ENCODE assay signal across 22 mouse cellular contexts in genomic region chr3:103040285-103040684, GRCm38 (mm10). TPM values are rescaled to one million over a fixed set of nuclear protein-coding genes. Genes with fewer than 3 reads are reported as not detected.
A peak's percentile ranks its signal among the peaks of the same experiment; 100 is the strongest.
DNase-seq lines count a peak whose midpoint lies in the region; ATAC-seq and TF ChIP-seq lines count a peak whose summit lies in the region.
"Had no signal": no experiment of that assay in that cellular context is flagged by ENCODE, and none has a peak within 500 bp of the region (broad histone marks: within the 10 kb centered on the region; RNA-seq: fewer than 3 reads in every experiment).

No protein-coding gene starts in this region.

- no peak for TF ChIP-seq RAD21 in MEL (IDR thresholded peaks at IDR 0.05; ENCODE audit: low read depth, low read length)

- ATAC-seq in intestine, embryonic 15.5 days = peak; percentile 58
- ATAC-seq in intestine, postnatal 0 days = peak; percentile 64; the same call in 1 of the 2 replicates
- no peak for ATAC-seq in forebrain, embryonic 11.5 days (replicated peaks; ENCODE audit: low FRiP score)
- ATAC-seq: activated CD4-positive, CD25-positive, alpha-beta regulatory T cell, adult 4 months; forebrain, embryonic 14.5 days; forebrain, embryonic 16.5 days; Patski had no signal

- H3K4me2 ChIP-seq in intestine, embryonic 15.5 days (replicated peaks) = no peak overlapping the region
- no peak overlapping the region for H3K4me2 ChIP-seq in intestine, postnatal 0 days (replicated peaks; ENCODE audit: low read depth)
- no peak overlapping the region for H3K4me2 ChIP-seq in forebrain, embryonic 11.5 days (ENCODE audit: low read depth, low read length, severe bottlenecking)
- H3K4me2 ChIP-seq: embryonic facial prominence, embryonic 12.5 days; forebrain, embryonic 12.5 days had no signal

- DNase-seq in MEL (ENCODE audit: low read depth, low spot score) = no peak
- DNase-seq in layer of hippocampus, adult 9-10 months (ENCODE audit: low spot score) = no peak
- DNase-seq in spleen, adult 12 weeks (ENCODE audit: low spot score) = no peak
- no peak for DNase-seq in forebrain, embryonic 11.5 days (ENCODE audit: low spot score)
- DNase-seq: adrenal gland, adult 8-10 months; adrenal gland, postnatal 14 days; adrenal gland, postnatal 36 days; cerebellum, adult 11-12 months; cerebellum, adult 2 months; cerebellum, adult 9-10 months; cerebellum, postnatal 10 days; cerebellum, postnatal 25 days had no signal

- no peak for TF ChIP-seq CTCF in MEL (IDR thresholded peaks at IDR 0.05 in 2 of 3, conservative IDR thresholded peaks at IDR 0.05 in 1 of 3; ENCODE audit: control insufficient read depth in 1 of 3, insufficient read depth in 1 of 3, low read depth in 2 of 3, low read length in 3 of 3, poor library complexity in 1 of 3, severe bottlenecking in 1 of 3)
- TF ChIP-seq CTCF in intestine, postnatal 0 days (IDR thresholded peaks at IDR 0.05; ENCODE audit: low read depth) = no peak

- H3K27ac ChIP-seq in MEL (ENCODE audit: control insufficient read depth, low read depth, low read length) = 0 out of 2 replicates have a peak overlapping the region, but pooled peaks have one; percentile 14
- H3K27ac ChIP-seq in intestine, embryonic 15.5 days = no peak overlapping the region
- 0 out of 2 replicates have a peak overlapping the region, but pooled peaks have one; percentile 16 for H3K27ac ChIP-seq in intestine, postnatal 0 days (ENCODE audit: low read depth, low read length)
- no peak overlapping the region for H3K27ac ChIP-seq in forebrain, embryonic 11.5 days (ENCODE audit: low read depth, low read length)
- H3K27ac ChIP-seq: embryonic facial prominence, embryonic 10.5 days; embryonic facial prominence, embryonic 12.5 days; forebrain, embryonic 12.5 days had no signal

- no peak for TF ChIP-seq POLR2A in MEL (IDR thresholded peaks at IDR 0.05; ENCODE audit: control insufficient read depth in 1 of 2, insufficient read depth in 1 of 2, low read depth in 1 of 2, low read length in 2 of 2, poor library complexity in 1 of 2)

- peaks cover 33 to 55% of the 10 kb centered on the region in 2 experiments for H3K36me3 ChIP-seq in MEL (ENCODE audit: control insufficient read depth in 1 of 2, insufficient read depth in 2 of 2, low read length in 2 of 2)
- 0 out of 2 replicates have a peak, but pooled peaks cover 9% of the 10 kb centered on the region for H3K36me3 ChIP-seq in intestine, embryonic 15.5 days
- H3K36me3 ChIP-seq in intestine, postnatal 0 days (ENCODE audit: control insufficient read depth, insufficient read depth) = peaks cover 32% of the 10 kb centered on the region
- no peaks in the 10 kb centered on the region; the same call in 1 of the 2 replicates for H3K36me3 ChIP-seq in forebrain, embryonic 11.5 days (ENCODE audit: control insufficient read depth, insufficient read depth, low read length)

- H3K4me3 ChIP-seq in MEL (ENCODE audit: control insufficient read depth in 1 of 2, insufficient read depth in 1 of 2, low read depth in 2 of 2, low read length in 2 of 2) = no peak overlapping the region
- no peak overlapping the region for H3K4me3 ChIP-seq in intestine, embryonic 15.5 days (replicated peaks)
- no peak overlapping the region for H3K4me3 ChIP-seq in intestine, postnatal 0 days (ENCODE audit: low read depth, low read length)
- H3K4me3 ChIP-seq in forebrain, embryonic 11.5 days (ENCODE audit: low read depth, low read length) = no peak overlapping the region
- H3K4me3 ChIP-seq: embryonic facial prominence, embryonic 10.5 days; embryonic facial prominence, embryonic 12.5 days; forebrain, embryonic 12.5 days had no signal

- H3K79me2 ChIP-seq in MEL (ENCODE audit: control insufficient read depth, insufficient read depth, low read length, poor library complexity) = peaks cover 15% of the 10 kb centered on the region

- no peaks in the 10 kb centered on the region for H3K9me3 ChIP-seq in MEL (replicated peaks; ENCODE audit: insufficient read depth, low read length)
- H3K9me3 ChIP-seq in intestine, embryonic 15.5 days = no peaks in the 10 kb centered on the region
- H3K9me3 ChIP-seq in intestine, postnatal 0 days (ENCODE audit: control insufficient read depth) = no peaks in the 10 kb centered on the region
- H3K9me3 ChIP-seq in forebrain, embryonic 11.5 days (ENCODE audit: control insufficient read depth, low read length) = no peaks in the 10 kb centered on the region
- H3K9me3 ChIP-seq: embryonic facial prominence, embryonic 10.5 days; embryonic facial prominence, embryonic 12.5 days; forebrain, embryonic 12.5 days had no signal

- no peak for TF ChIP-seq EP300 in MEL (IDR thresholded peaks at IDR 0.05; ENCODE audit: low read depth in 1 of 2, low read length in 2 of 2)

- H3K9ac ChIP-seq in MEL (ENCODE audit: control insufficient read depth, low read depth, low read length, poor library complexity, severe bottlenecking) = no peak overlapping the region
- no peak overlapping the region for H3K9ac ChIP-seq in intestine, embryonic 15.5 days
- H3K9ac ChIP-seq in intestine, postnatal 0 days (ENCODE audit: low read depth, low read length) = no peak overlapping the region
- no peak overlapping the region for H3K9ac ChIP-seq in forebrain, embryonic 11.5 days (ENCODE audit: low read length)
- H3K9ac ChIP-seq: embryonic facial prominence, embryonic 12.5 days; forebrain, embryonic 12.5 days had no signal

- no peaks in the 10 kb centered on the region for H3K27me3 ChIP-seq in MEL (ENCODE audit: control insufficient read depth in 1 of 2, insufficient read depth in 2 of 2, low read length in 2 of 2)
- H3K27me3 ChIP-seq in intestine, embryonic 15.5 days (replicated peaks) = no peaks in the 10 kb centered on the region
- no peaks in the 10 kb centered on the region for H3K27me3 ChIP-seq in intestine, postnatal 0 days (replicated peaks; ENCODE audit: control insufficient read depth, insufficient read depth, low read length)
- no peaks in the 10 kb centered on the region for H3K27me3 ChIP-seq in forebrain, embryonic 11.5 days (ENCODE audit: control insufficient read depth, insufficient read depth, low read length)
- H3K27me3 ChIP-seq: embryonic facial prominence, embryonic 12.5 days; forebrain, embryonic 12.5 days; Patski had no signal

- H3K4me1 ChIP-seq in MEL (ENCODE audit: control insufficient read depth in 1 of 2, insufficient read depth in 2 of 2, low read length in 2 of 2) = peaks cover 5 to 25% of the 10 kb centered on the region in 2 experiments; a peak in 3 of 4 replicates
- no peaks in the 10 kb centered on the region for H3K4me1 ChIP-seq in intestine, embryonic 15.5 days (replicated peaks)
- H3K4me1 ChIP-seq in intestine, postnatal 0 days (replicated peaks; ENCODE audit: control insufficient read depth, insufficient read depth, low read length) = no peaks in the 10 kb centered on the region
- no peaks in the 10 kb centered on the region for H3K4me1 ChIP-seq in forebrain, embryonic 11.5 days (replicated peaks; ENCODE audit: control insufficient read depth, insufficient read depth, low read length)
- H3K4me1 ChIP-seq: embryonic facial prominence, embryonic 10.5 days; embryonic facial prominence, embryonic 12.5 days; forebrain, embryonic 12.5 days had no signal

- WGBS in intestine, embryonic 15.5 days = 74% methylated on average over 6 of the region's 6 CpGs
- 44% methylated on average over 6 of the region's 6 CpGs for WGBS in intestine, postnatal 0 days
- 94% methylated on average over 6 of the region's 6 CpGs for WGBS in forebrain, embryonic 11.5 days

TF ChIP-seq in MEL, 35 proteins besides CTCF, POLR2A, EP300 and RAD21 (continues in another document):
- TF ChIP-seq CHD1 (IDR thresholded peaks at IDR 0.05; ENCODE audit: low read depth, low read length) = no peak
- no peak for TF ChIP-seq USF2 (IDR thresholded peaks at IDR 0.05; ENCODE audit: borderline replicate concordance in 1 of 2, insufficient read depth in 1 of 2, low read depth in 1 of 2, low read length in 2 of 2)
- no peak for TF ChIP-seq GABPA (IDR thresholded peaks at IDR 0.05; ENCODE audit: low read depth, low read length)
- no peak for TF ChIP-seq TCF12 (IDR thresholded peaks at IDR 0.05; ENCODE audit: low read depth, low read length)
- TF ChIP-seq NELFE (IDR thresholded peaks at IDR 0.05; ENCODE audit: low read depth, low read length) = no peak
- TF ChIP-seq POLR2AphosphoS2 (IDR thresholded peaks at IDR 0.05; ENCODE audit: low read length) = no peak

RNA-seq across cellular contexts. Expression of gene Nras, which starts 17.8 kb away (rescaled TPM):
- total RNA-seq in MEL (2012; rRNA removed) = 92.0 and 95.9 TPM in 2 replicates
- 100 to 1,000 TPM in 1 of 2 experiments, 10 to 100 TPM in 1; 95.3 to 193 TPM for polyA plus RNA-seq in MEL (2012; ENCODE audit: insufficient read depth in 1 of 2, insufficient read length in 2 of 2, low read depth in 1 of 2, low replicate concordance in 2 of 2, missing spikeins in 1 of 2)
- polyA plus RNA-seq in intestine, embryonic 15.5 days (2015; fragmentation: Nextera tagmentation; extraction: Ambion mirVana) = 83.8 and 85.4 TPM in 2 replicates
- 40.1 and 42.9 TPM in 2 replicates for polyA plus RNA-seq in intestine, postnatal 0 days (2015; fragmentation: Nextera tagmentation; extraction: Ambion mirVana)
- 167 and 169 TPM in 2 replicates for polyA plus RNA-seq in forebrain, embryonic 11.5 days (2014; fragmentation: Nextera tagmentation; extraction: Ambion mirVana)

RNA-seq across cellular contexts. Expression of gene Csde1, which starts 20.1 kb away (rescaled TPM):
- total RNA-seq in MEL (2012; rRNA removed) = 189 and 197 TPM in 2 replicates
- polyA plus RNA-seq in MEL (2012; ENCODE audit: insufficient read depth in 1 of 2, insufficient read length in 2 of 2, low read depth in 1 of 2, low replicate concordance in 2 of 2, missing spikeins in 1 of 2) = 100 to 1,000 TPM; 142 to 202 TPM
- polyA plus RNA-seq in intestine, embryonic 15.5 days (2015; fragmentation: Nextera tagmentation; extraction: Ambion mirVana) = 268 and 301 TPM in 2 replicates
- polyA plus RNA-seq in intestine, postnatal 0 days (2015; fragmentation: Nextera tagmentation; extraction: Ambion mirVana) = 113 and 126 TPM in 2 replicates
- 452 and 505 TPM in 2 replicates for polyA plus RNA-seq in forebrain, embryonic 11.5 days (2014; fragmentation: Nextera tagmentation; extraction: Ambion mirVana)

RNA-seq across cellular contexts. Expression of gene Ampd1, which starts 33.5 kb away (rescaled TPM):
- 0.08 TPM in 1 of 2 replicates, not detected in the other for total RNA-seq in MEL (2012; rRNA removed)
- polyA plus RNA-seq in MEL (2012; ENCODE audit: insufficient read depth in 1 of 2, insufficient read length in 2 of 2, low read depth in 1 of 2, low replicate concordance in 2 of 2, missing spikeins in 1 of 2) = under 1 TPM in 1 of 2 experiments, not detected in 1; 0.18 TPM
- polyA plus RNA-seq in intestine, embryonic 15.5 days (2015; fragmentation: Nextera tagmentation; extraction: Ambion mirVana) = 0.15 and 0.34 TPM in 2 replicates
- not detected in 2 replicates for polyA plus RNA-seq in intestine, postnatal 0 days (2015; fragmentation: Nextera tagmentation; extraction: Ambion mirVana)
- polyA plus RNA-seq in forebrain, embryonic 11.5 days (2014; fragmentation: Nextera tagmentation; extraction: Ambion mirVana) = 0.12 TPM in 1 of 2 replicates, not detected in the other
- total RNA-seq: adrenal gland, adult 8-10 months; adrenal gland, postnatal 14 days; adrenal gland, postnatal 36 days had no signal
- polyA plus RNA-seq: cerebellum, adult 2 months; cortical plate, adult 2 months; embryonic facial prominence, embryonic 10.5 days; forebrain, embryonic 12.5 days; forebrain, embryonic 14.5 days; forebrain, embryonic 16.5 days had no signal

RNA-seq across cellular contexts. Expression of gene Sike1, which starts 44.8 kb away (rescaled TPM):
- 15.7 and 18.2 TPM in 2 replicates for total RNA-seq in MEL (2012; rRNA removed)
- polyA plus RNA-seq in MEL (2012; ENCODE audit: insufficient read depth in 1 of 2, insufficient read length in 2 of 2, low read depth in 1 of 2, low replicate concordance in 2 of 2, missing spikeins in 1 of 2) = 10 to 100 TPM in 1 of 2 experiments, not detected in 1; 27.0 TPM
- 46.6 and 51.9 TPM in 2 replicates for polyA plus RNA-seq in intestine, embryonic 15.5 days (2015; fragmentation: Nextera tagmentation; extraction: Ambion mirVana)
- 36.6 and 37.4 TPM in 2 replicates for polyA plus RNA-seq in intestine, postnatal 0 days (2015; fragmentation: Nextera tagmentation; extraction: Ambion mirVana)
- 80.7 and 102 TPM in 2 replicates for polyA plus RNA-seq in forebrain, embryonic 11.5 days (2014; fragmentation: Nextera tagmentation; extraction: Ambion mirVana)

Comparison
In these comparisons a context has a peak if more than half of its experiments do, and no peak if none do; other contexts are left out.
1. H3K27ac ChIP-seq: peak in MEL (single experiment) and intestine, postnatal 0 days (single experiment); none in intestine, embryonic 15.5 days (single experiment) and forebrain, embryonic 11.5 days (single experiment).